Mouse (Mus musculus): ENCODE measurements at regions not wholly inside any gene's neighbourhood (a gene's known extent, or its start where the extent isn't known, plus 50 kb on each side); places are given as distances from the start of the nearest gene placed in this dataset.

GRCm38 (mm10) chr9:73173589-73174247 is 60.5 kb downstream of the Rsl24d1 start:
- no peak for DNase-seq (ENCODE audit: low spot score in 2 of 2)

GRCm38 (mm10) chr9:73176645-73177044 is 63.4 kb downstream of the Rsl24d1 start:
- no peak for DNase-seq (ENCODE audit: low spot score in 2 of 2)

DNA sequence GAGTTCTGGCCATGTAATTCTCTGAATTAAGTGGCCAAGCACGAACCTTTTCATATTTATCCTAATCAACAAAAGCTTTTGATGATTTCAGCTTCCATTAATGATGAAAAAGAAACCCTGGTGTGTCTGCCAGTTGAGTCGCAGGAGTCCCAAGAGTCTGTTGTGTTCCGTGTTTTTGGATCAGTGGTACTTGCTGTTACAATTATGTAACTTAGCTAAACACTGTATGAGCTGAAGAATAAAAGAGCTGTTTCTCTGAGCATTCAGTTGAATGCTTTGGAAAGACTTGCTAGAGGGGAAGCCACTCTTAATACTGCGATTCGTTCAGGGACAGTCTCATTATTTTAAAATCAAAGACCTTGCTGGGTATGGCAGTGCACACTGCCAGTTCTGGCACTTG is 70.1 kb downstream of the Rsl24d1 start:
- DNase-seq (ENCODE audit: low spot score in 2 of 2) = no peak

- DNase-seq (ENCODE audit: low spot score in 2 of 2) = no peak
Observed at GRCm38 (mm10) chr9:73184908-73185307, 71.7 kb downstream of the Rsl24d1 start.

GRCm38 (mm10) chr9:73192271-73192785 is 79.1 kb downstream of the Rsl24d1 start:
- no peak for DNase-seq (ENCODE audit: low spot score in 2 of 2)

- DNase-seq (ENCODE audit: low spot score in 2 of 2) = no peak
Observed at GRCm38 (mm10) chr9:73198261-73199085, 85.2 kb downstream of the Rsl24d1 start.

DNA sequence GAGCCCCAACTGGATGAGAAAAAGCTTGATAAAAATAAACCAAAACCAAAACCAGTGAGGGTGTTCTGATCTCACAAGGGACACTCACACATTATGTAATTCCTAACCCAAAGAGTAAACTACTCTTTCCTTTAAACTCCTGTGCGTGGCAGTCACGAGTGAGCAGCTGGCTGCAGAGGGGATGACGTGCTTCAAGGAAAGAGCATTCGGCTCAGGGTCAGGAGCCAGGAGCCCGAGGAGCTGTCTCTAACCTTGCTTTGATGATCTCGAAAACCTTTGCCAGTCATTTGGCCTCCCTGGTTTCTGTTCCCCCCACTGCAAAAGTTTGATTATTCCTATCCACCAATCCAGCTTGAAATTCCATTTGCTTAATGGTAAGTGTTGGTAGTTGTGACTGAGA is 109.9 kb downstream of the Rsl24d1 start:
- no peak for DNase-seq (ENCODE audit: low spot score in 2 of 2)

- DNase-seq (ENCODE audit: low spot score in 2 of 2) = no peak
Observed at GRCm38 (mm10) chr9:73240188-73240587, 127.0 kb downstream of the Rsl24d1 start.

DNA sequence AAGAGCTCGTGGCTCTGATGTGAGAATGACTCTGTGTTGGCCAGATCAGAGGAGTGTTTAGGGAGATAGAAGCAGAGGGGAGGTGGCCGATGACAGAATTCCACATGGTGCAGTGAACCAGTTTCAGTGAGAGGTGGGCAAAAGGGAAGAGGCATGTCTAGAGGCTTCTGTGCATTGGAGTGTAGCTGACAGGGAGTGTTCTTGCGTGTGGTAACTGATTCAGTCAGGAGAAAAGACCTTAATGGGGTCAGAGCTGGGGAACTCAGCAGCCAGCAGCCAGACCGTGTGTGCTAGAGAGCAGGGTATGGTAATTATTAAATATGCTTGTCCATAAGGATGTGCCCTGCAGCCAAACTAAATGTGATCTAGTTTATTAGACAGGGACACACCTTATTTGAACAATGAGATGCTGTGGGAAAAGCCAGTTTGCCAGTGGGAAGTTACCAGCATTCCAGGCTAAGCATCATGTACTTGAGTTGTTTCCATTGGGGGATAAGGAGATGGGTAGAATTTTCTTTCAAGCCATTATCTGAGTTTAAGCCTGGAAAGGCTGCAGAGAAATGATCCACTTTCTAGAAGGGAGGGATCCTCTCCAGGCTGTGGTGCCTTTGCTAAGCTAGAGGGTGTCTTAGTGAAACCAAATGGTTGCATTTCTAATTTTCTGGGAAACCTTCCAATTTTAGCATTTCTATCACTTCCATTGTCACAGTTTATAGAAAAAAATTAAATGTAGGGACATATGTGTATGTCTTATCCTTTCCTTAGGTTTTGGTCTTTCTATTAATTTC is 129.5 kb downstream of the Rsl24d1 start:
- DNase-seq (ENCODE audit: low spot score in 2 of 2) = no peak

GRCm38 (mm10) chr9:73244177-73244576 is 131.0 kb downstream of the Rsl24d1 start:
- no peak for DNase-seq (ENCODE audit: low spot score in 2 of 2)

GRCm38 (mm10) chr9:73245524-73245923 is 132.3 kb downstream of the Rsl24d1 start:
- no peak for DNase-seq (ENCODE audit: low spot score in 2 of 2)

- peak in 1 of 2 experiments; percentile 20 for DNase-seq (ENCODE audit: low spot score in 2 of 2)
Observed at GRCm38 (mm10) chr9:73258171-73258570, 144.9 kb downstream of the Rsl24d1 start.

GRCm38 (mm10) chr9:73258640-73259039 is 145.4 kb downstream of the Rsl24d1 start:
- DNase-seq (ENCODE audit: low spot score in 2 of 2) = no peak

DNA sequence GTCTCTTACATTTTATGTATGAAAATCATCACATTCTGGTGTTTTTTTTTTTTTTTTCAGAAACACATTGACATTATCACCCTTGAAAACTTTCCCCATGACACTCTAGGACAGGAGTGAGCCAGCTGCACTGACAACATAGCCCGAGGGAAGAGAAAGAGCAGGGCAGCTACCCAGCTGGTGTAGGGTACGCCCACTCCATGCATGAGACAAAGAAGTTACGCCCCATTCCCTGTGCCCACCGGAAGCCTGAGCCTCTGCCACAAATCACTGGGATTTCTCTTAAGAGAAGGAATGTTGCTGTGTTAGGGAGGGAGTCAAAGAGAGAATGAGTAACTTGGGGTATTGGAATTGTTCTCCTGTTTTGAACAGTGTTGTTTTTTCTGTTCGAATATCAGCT is 149.5 kb downstream of the Rsl24d1 start:
- DNase-seq (ENCODE audit: low spot score in 2 of 2) = no peak

GRCm38 (mm10) chr9:73270249-73270648 is 157.0 kb downstream of the Rsl24d1 start:
- no peak for DNase-seq (ENCODE audit: low spot score in 2 of 2)

- DNase-seq (ENCODE audit: low spot score in 2 of 2) = peak; percentile 33 to 42
Observed at GRCm38 (mm10) chr9:73272614-73273013, 159.4 kb downstream of the Rsl24d1 start.

- peak; percentile 43 to 70 for DNase-seq (ENCODE audit: low spot score in 2 of 2)
Observed at GRCm38 (mm10) chr9:73273681-73274080, 160.5 kb downstream of the Rsl24d1 start.

DNA sequence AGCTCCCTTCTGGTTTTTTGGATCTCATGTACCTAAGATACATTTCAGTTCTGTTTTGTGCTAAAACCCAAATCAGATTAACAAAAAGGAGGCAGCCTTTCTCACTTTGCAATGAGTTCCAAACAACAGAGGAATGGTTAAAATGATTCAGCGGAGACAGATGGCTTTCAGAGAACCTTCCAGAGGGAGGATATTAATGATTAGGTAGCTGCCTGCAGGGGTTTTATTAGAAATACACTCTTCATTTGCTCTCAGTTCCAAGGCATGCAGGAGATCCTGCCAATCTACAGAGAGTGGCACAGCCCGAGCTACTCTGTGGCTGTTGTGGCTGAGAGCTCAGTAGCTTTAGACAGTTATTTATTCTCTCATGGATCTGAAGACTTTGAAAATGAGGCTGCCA is 162.4 kb downstream of the Rsl24d1 start:
- DNase-seq (ENCODE audit: low spot score in 2 of 2) = no peak

DNA sequence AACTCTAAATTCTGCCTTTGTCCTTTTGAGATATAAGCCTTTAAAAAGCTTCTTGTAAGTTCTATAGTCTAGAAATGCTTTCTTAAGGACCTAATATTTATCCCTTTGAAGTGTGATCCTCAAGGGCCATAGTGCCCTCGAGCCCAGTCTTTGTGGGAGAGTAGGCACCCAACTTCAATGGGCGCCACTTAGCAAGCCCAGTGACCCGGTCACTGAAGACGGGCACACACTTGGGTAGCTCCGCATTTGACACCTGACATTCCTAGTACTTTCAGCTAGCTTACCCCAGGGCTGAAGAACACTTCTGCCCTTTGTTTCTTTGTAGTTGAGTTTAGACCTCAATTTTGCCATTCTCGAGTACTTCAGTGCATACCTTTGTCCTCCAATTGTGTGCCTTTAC is 182.1 kb downstream of the Rsl24d1 start:
- no peak for DNase-seq (ENCODE audit: low spot score in 2 of 2)

DNA sequence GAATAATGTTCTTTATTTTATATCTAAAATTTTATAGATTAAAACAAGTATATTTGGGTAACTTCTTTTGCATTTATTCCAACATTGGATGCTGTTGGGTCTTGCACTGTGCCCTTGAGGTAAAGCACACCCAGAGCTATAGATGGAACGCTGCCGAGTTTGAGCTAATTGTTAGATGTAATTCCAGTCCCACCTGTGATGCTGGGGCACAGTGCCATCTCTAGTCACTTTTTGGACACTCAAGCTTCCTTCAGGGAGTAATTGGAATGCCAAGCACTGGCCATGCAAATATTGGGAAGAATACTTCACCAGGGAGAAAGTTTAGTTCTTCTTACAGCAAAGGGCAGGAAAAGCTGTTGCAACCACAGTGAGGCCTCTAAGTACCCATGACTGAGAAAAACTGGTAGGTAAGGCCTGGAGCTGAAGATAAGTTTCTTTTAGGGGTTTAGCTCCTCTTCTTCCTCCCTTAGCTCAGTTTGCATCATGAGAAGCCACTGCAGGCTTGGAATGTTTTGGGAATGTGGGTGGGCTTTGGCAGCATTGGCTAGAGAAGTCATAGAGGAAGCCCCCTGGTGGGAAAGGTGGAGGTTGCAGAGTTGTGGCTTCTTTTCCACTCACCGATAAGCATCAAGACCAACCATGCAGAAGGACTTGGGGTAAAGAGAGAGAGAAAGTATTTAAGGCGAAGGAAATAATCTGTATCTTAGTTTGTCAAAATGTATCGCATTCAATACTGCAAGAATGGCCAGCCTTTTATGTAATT is 189.1 kb downstream of the Rsl24d1 start:
- no peak for DNase-seq (ENCODE audit: low spot score in 2 of 2)

GRCm38 (mm10) chr9:73317048-73317447 is 203.8 kb downstream of the Rsl24d1 start:
- DNase-seq (ENCODE audit: low spot score in 2 of 2) = no peak

Measured in left cerebral cortex, adult 18-20 months (tissue).